Mouse (Mus musculus) liver (tissue): ENCODE measurements around the gene Tnpo2.
"Not testable (repeated sequence)": the region's sequence is repeated elsewhere in the genome, so short reads cannot be mapped to it uniquely, and the experiment has no call there.

Source experiments
- DNase-seq: peaks from one replicate; pipeline ENCODE4 v3.0.0-alpha.2; 2020; ENCODE audit warnings: mixed read lengths

Tnpo2 gene

GRCm38 (mm10) chr8:85074167-85074566 is 37.5 kb downstream of the Tnpo2 start:
- DNase-seq: no peak

DNA sequence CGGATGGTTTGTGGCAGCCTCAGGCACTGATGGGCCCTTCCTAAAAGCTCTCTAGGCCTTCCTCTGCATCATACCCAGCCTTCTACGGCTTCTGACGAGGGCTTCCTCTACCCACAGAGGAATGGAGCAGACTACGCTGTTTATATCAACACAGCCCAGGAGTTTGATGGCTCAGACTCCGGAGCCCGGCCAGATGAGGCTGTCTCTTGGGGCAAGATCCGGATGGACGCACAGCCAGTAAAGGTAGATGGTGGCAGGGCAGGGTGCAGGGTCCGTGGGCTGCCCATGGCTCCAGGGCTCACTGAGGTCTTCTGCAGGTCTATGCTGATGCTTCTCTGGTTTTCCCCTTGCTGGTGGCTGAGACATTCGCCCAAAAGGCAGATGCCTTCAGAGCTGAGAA is 37.9 kb downstream of the Tnpo2 start:
- DNase-seq: no peak

DNA sequence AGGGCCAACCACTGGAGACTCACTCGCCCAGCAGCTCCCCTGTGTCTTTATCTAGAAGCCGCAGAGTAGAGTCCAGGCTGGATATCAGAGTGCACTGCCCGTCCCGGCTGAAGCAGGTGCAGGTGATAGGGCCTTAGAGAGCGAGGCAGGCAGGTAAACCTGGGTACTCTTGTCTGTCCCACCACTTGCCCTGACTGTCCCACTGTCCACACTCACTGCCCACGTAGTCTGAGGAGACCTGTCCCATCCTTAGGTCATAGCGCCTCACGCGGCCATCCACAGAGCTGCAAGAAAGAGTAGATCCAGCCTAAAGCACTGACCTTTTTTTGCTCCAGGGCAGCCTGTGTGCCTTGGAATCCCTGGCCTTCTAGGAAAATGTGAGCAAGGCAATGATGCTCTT is 39.3 kb downstream of the Tnpo2 start:
- peak; percentile 74 for DNase-seq

DNA sequence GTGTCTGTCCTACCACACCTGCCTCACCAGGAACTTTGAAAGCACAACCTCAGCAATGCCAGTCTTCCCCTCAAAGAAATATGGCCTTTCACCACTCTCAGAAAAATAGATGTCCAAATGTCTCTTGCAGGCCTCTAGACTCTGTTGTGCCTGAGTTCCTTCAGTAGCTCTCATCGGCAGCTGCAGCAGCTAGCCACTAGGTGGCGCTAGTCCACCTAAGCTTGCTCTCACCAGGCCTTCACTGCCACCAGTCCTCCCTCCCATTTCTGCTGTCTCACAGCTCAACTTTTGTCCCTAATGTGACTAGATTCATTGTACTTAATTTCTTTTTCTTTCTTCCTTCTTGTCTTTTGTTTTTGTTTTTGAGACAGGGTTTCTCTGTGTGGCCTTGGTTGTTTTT is 40.3 kb downstream of the Tnpo2 start:
- peak; percentile 88 for DNase-seq

GRCm38 (mm10) chr8:85080214-85080531 is 43.5 kb downstream of the Tnpo2 start:
- DNase-seq: no peak

- peak; percentile 58 for DNase-seq
These were observed 44.0 kb downstream of the Tnpo2 start, which contains the start of gene Wdr83os for GRCm38 (mm10) chr8:85080532-85081215. Gene Wdr83os, plus strand, starts transcription at chr8:85080740.

- peak; percentile 83 for DNase-seq
These were observed 44.5 kb downstream of the Tnpo2 start, which contains the start of gene Wdr83 for GRCm38 (mm10) chr8:85081216-85081555. Gene Wdr83, minus strand, starts transcription at chr8:85081306.

DNA sequence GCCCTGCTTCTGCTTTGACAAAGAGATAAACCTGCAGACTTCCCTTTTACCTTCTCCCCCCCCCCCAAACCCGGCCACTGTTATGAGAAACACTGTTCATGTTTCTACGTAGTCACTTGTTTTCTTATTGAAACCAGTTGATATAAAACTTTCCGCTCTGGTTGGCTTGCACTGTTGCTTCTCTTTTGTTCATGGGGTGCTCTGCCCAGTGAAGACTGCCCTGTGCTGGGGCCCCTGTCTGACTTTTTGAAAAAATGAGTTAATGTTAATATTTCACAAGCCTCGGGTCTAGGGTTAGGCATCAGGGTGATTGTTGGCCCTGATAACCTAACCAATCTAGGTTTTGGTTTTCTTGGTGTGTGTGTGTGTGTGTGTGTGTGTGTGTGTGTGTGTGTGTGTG is 45.5 kb downstream of the Tnpo2 start:
- DNase-seq: not testable (repeated sequence)

DNA sequence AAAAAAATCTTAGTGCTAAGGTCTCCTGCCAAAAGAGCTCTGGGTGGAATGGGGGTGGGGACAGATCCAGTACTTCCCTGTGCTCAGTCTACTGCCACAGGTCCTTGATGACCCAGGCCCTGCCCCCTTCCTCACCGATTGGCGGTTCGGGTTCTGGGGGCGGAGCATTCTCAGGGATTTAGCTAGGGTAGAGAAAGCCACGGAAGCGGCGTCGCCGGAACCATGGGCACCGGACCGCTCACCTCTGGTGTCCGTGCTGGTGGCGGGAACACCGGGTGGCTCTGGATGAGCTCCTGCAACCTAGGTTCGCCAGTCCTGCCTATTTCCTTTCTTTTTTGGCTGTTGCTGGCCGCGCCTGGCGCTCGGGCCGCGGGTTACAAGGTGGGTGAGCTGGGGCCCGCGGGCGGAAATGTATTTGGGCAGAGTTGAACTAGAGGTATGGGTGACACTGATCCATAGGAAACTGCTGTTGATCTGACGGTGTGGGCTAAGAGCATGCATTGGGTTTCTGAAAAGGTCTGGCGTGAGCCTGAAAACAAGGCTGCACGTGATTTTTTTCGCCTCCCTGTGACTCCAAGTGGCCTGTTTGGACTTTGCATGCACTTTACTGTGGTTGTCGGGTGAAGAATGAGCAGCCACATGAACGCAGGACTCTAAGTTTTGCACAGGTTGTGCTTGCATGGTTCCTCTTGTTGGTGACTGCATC is 46.5 kb downstream of the Tnpo2 start, which contains the start of gene Man2b1:
Gene Man2b1, plus strand, starts transcription at position 163 of the 706 bp plus-strand sequence.
- peak; percentile 92 for DNase-seq

DNA sequence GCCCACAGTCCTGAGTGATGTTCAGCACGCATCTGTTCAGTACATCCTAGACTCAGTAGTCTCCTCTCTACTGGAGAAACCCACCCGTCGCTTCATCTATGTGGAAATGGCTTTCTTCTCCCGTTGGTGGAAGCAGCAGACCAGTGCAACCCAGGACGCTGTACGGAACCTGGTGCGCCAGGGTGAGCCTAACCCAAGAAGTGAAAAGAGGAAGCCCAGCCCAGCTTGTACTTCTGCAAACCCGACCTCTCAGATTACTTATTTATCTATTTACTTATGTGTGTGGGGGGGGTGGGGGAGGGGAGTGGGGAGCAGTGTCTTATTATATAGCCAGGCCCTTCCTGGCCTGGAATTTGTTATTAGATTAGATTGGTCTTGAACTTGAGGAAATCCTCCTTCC is 47.9 kb downstream of the Tnpo2 start:
- no peak for DNase-seq

GRCm38 (mm10) chr8:85086238-85086637 is 49.5 kb downstream of the Tnpo2 start:
- no peak for DNase-seq

- DNase-seq: no peak
These were observed 52.1 kb downstream of the Tnpo2 start for GRCm38 (mm10) chr8:85088771-85089170.

DNA sequence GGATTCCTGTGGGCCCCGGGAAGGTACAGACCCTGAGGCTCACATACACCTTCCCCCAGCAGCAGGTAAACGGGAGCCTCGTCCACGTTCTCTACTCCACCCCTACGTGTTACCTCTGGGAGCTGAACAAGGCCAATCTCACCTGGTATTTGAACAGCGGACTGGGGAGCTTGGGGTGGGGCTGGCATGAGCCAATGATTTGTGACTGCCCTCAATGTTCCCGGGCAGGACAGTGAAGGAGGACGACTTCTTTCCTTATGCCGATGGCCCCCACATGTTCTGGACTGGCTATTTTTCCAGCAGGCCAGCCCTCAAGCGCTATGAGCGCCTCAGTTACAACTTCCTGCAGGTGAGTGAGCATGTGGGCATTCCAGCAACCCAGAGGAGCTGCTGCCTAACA is 54.1 kb downstream of the Tnpo2 start:
- DNase-seq: peak; percentile 1

DNA sequence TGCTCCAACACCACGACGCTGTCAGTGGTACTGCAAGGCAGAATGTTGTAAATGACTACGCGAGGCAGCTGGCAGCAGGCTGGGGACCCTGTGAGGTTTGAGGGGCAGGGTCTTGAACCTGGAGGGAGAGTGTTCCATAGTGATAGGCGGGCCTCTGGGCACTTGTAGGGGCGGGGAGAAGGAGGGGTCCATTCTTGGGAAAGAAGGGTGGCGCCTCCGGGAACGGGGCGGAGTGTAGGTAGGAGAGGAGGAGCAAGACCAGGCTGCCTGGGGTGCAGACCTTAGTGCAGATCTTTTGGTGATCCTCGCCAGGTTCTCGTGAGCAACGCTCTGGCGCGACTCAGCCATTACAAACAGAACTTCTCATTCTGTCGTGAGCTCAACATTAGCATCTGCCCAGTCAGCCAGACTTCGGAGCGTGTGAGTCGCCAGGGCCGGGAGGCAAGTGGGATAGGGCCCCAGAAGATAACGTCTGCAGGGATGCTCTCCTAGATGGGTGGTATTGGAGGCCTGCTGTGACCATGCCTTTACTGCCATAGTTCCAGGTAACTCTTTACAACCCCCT is 54.9 kb downstream of the Tnpo2 start:
- no peak for DNase-seq

DNA sequence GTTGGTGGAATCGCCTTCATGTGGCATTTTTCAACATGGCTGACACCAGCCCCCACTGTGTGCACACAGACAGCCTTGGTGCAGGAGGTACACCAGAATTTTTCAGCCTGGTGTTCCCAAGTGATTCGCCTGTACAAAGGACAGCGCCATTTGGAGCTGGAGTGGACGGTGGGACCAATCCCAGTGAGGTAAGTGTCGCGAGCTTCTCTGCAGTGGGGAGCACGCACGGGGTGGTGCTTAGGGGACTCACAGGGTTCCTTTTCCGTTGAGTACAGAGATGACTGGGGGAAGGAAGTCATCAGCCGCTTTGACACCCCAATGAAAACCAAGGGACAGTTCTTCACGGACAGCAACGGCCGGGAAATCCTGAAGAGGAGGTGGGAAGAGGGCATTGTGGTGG is 58.3 kb downstream of the Tnpo2 start:
- no peak for DNase-seq

DNA sequence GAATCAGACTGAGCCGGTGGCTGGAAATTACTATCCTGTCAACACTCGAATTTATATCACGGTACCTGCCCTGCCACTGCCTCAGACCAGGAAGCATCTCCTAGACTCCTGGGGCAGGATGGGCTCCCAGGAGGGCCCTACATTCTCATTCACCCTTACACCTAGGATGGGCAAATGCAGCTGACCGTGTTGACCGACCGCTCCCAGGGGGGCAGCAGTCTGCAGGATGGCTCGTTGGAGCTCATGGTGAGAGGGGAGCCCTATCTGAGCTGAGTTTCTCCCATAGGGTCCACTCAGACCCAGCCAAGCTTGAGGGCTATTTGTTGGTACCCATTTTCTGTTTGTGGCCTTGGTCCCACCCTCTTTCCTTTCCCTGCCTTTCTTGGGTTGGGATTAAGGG is 58.9 kb downstream of the Tnpo2 start:
- DNase-seq: no peak

GRCm38 (mm10) chr8:85096196-85096595 is 59.5 kb downstream of the Tnpo2 start:
- DNase-seq: no peak

- DNase-seq: no peak
These were observed 60.1 kb downstream of the Tnpo2 start for GRCm38 (mm10) chr8:85096850-85097249.

- DNase-seq: no peak
These were observed 63.5 kb downstream of the Tnpo2 start for GRCm38 (mm10) chr8:85100076-85100665.
